Mouse (Mus musculus) urinary bladder, adult 18-20 months (tissue): Measurements from ENCODE around the gene March1.

Experiments used
- DNase-seq, 2 experiments: peaks; one replicate each; pipeline ENCODE4 v3.0.0; 2022; ENCODE audit warnings: low spot score in 2 of 2, mixed read lengths in 2 of 2

Gene March1

GRCm38 (mm10) chr8:66519149-66519548, 901.4 kb downstream of the March1 start:
- no peak for DNase-seq

GRCm38 (mm10) chr8:66520576-66520975, 902.9 kb downstream of the March1 start:
- DNase-seq = no peak
